Mouse (Mus musculus) neural tube, embryonic 11.5 days (tissue): ENCODE results near the gene Kdm3a. TPM values are rescaled to one million over a fixed set of nuclear protein-coding genes. Genes with fewer than 3 reads are reported as not detected.

Experiments
- ATAC-seq: fragments of 200-750 bp; cut with Nextera tagmentation; 2 replicates; pipeline ENCODE4 v1.8.0; 2017; ENCODE audit warnings: moderate number of reproducible peaks, mild to moderate bottlenecking, moderate TSS enrichment, moderate library complexity; ENCODE audit not compliant: insufficient read depth, low FRiP score, low TSS enrichment
- DNase-seq: peaks from one replicate; pipeline ENCODE4 v3.0.0-alpha.2; 2015; ENCODE audit warnings: low spot score
- H3K27ac ChIP-seq: fragments of 300-500 bp; sonication (generic); 2 replicates; pipeline ENCODE4 v1.5.1; 2014; ENCODE audit warnings: low read depth, mild to moderate bottlenecking, low read length
- H3K27me3 ChIP-seq: fragments of 300-500 bp; sonication (generic); 2 replicates; pipeline ENCODE4 v1.6.1; 2014; ENCODE audit warnings: mild to moderate bottlenecking, low read length, mixed read lengths; ENCODE audit not compliant: control insufficient read depth, insufficient read depth
- H3K36me3 ChIP-seq: fragments of 300-500 bp; sonication (generic); 2 replicates; pipeline ENCODE4 v1.6.1; 2014; ENCODE audit warnings: mild to moderate bottlenecking, low read length, moderate library complexity, mixed read lengths; ENCODE audit not compliant: control insufficient read depth, insufficient read depth
- H3K4me1 ChIP-seq: fragments of 300-500 bp; sonication (generic); 2 replicates; pipeline ENCODE4 v1.6.1; 2014; ENCODE audit warnings: low read length, mixed read lengths; ENCODE audit not compliant: control insufficient read depth, insufficient read depth
- H3K4me2 ChIP-seq: fragments of 300-500 bp; sonication (generic); 2 replicates; pipeline ENCODE4 v1.6.1; 2014; ENCODE audit warnings: low read depth, mild to moderate bottlenecking, moderate library complexity
- H3K4me3 ChIP-seq: fragments of 300-500 bp; sonication (generic); 2 replicates; pipeline ENCODE4 v1.5.1; 2014; ENCODE audit warnings: low read depth, low read length
- H3K9ac ChIP-seq: fragments of 300-500 bp; sonication (generic); 2 replicates; pipeline ENCODE4 v1.6.1; 2014; ENCODE audit warnings: mild to moderate bottlenecking, low read length
- H3K9me3 ChIP-seq: fragments of 300-500 bp; sonication (generic); 2 replicates; pipeline ENCODE4 v1.6.1; 2016; ENCODE audit warnings: low read length; ENCODE audit not compliant: control insufficient read depth
- WGBS: fragments of 180-500 bp; shearing (Covaris S2); extraction: QIAGEN DNeasy Blood & Tissue Kit; methylation state at CpG from one replicate; pipeline ENCODE4 v1.1.7; 2014; 5-methylcytosine and 5-hydroxymethylcytosine counted together
- polyA plus RNA-seq: library from polyadenylated mRNA; unstranded; fragments of >200 nt; fragmentation: Nextera tagmentation; extraction: Ambion mirVana; gene quantifications from 2 replicates; pipeline ENCODE4 v1.2.1, GENCODE M21; 2014

Gene Kdm3a
- polyA plus RNA-seq = 59.7 and 61.1 TPM in 2 replicates

DNA sequence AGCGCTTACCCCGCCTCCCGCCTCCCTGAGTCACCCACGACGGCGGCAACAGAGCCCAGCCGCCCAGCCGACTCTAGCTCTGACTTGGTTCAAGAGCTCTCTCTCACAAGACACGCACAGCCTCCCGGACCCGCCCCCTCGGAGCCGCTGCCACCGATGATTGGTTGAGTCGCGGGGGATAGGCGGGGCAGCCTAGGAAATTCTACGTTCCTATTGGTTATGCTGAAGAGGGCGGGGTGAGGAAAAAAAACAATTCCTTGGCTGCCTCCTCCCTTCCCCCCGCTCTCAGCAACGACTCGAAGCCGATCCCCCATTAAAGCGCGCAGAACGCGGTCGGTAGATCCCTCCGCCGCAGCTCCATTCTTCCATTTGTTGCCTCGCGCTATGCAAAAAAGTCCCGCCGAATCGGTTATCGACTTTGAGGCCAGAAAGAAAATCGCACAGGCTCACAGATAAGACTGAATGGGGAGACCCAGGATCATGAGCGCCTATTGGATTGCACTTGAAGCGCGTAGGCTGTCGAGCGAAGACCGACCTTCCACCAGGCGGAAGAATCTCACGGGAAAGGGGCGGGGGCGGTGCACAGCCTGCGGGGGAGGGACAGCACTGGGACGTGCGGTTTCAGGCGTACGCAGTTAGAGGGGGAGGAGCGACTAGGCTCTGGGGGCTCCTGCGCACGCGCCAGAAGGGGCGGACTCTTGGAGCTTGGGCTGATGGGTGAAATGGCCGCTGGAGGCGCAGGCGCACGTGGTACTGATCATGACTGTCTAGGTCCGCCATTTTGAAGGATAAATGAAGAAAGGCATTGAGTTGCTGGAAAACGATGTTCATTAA lies at the start of gene Kdm3a:
Kdm3a (minus strand) TSS at position 162 of the 834 bp plus-strand sequence.
- ATAC-seq (peak; percentile 96), DNase-seq (peak; percentile 99)
- H3K27ac ChIP-seq = peak within 1 kb of the TSS; percentile 90
- under 1% methylated on average over 63 of the region's 63 CpGs for WGBS
- H3K4me2 ChIP-seq = peak within 1 kb of the TSS; percentile 79
- no peaks in the 10 kb centered on the region for H3K27me3 ChIP-seq
- peak within 1 kb of the TSS; percentile 87 for H3K4me3 ChIP-seq
- peaks cover 15% of the 10 kb centered on the region; the same call in 1 of the 2 replicates for H3K4me1 ChIP-seq
- no peaks in the 10 kb centered on the region for H3K36me3 ChIP-seq
- peak within 1 kb of the TSS; percentile 88 for H3K9ac ChIP-seq
- H3K9me3 ChIP-seq = no peaks in the 10 kb centered on the region

- WGBS = 65% methylated on average over 7 of the region's 7 CpGs
- Histone ChIP-seq H3K9ac (no peak overlapping the region), H3K4me1 (no peaks in the 10 kb centered on the region), H3K27me3 (no peaks in the 10 kb centered on the region), H3K36me3 (no peaks in the 10 kb centered on the region), H3K9me3 (no peaks in the 10 kb centered on the region), H3K4me2 (no peak overlapping the region), H3K4me3 (no peak overlapping the region), H3K27ac (no peak overlapping the region)
- DNase-seq (no peak), ATAC-seq (no peak)
These were observed 46.1 kb upstream of the Kdm3a start for GRCm38 (mm10) chr6:71678891-71679290.

- no peaks in the 10 kb centered on the region for H3K36me3 ChIP-seq
- no peak overlapping the region for H3K9ac ChIP-seq
- 76% methylated on average over 2 of the region's 2 CpGs for WGBS
- no peak overlapping the region for H3K4me2 ChIP-seq
- no peaks in the 10 kb centered on the region for H3K4me1 ChIP-seq
- H3K27me3 ChIP-seq = no peaks in the 10 kb centered on the region
- no peak overlapping the region for H3K4me3 ChIP-seq
- H3K9me3 ChIP-seq = no peaks in the 10 kb centered on the region
- H3K27ac ChIP-seq = no peak overlapping the region
- DNase-seq (no peak), ATAC-seq (no peak)
These were observed 40.4 kb upstream of the Kdm3a start for GRCm38 (mm10) chr6:71673166-71673565.

- DNase-seq = no peak
- no peak for ATAC-seq
- Histone ChIP-seq H3K27ac (no peak overlapping the region), H3K9ac (no peak overlapping the region), H3K4me2 (no peak overlapping the region), H3K4me1 (no peaks in the 10 kb centered on the region), H3K27me3 (no peaks in the 10 kb centered on the region), H3K9me3 (no peaks in the 10 kb centered on the region), H3K36me3 (no peaks in the 10 kb centered on the region), H3K4me3 (no peak overlapping the region)
- WGBS = 74% methylated on average over 1 of the region's 1 CpGs
These were observed 31.7 kb upstream of the Kdm3a start for GRCm38 (mm10) chr6:71664511-71664910.

- DNase-seq = no peak
- Histone ChIP-seq H3K9me3 (no peaks in the 10 kb centered on the region), H3K27me3 (no peaks in the 10 kb centered on the region), H3K27ac (no peak overlapping the region), H3K4me2 (no peak overlapping the region), H3K4me3 (no peak overlapping the region), H3K4me1 (no peaks in the 10 kb centered on the region), H3K9ac (no peak overlapping the region), H3K36me3 (no peaks in the 10 kb centered on the region)
- 90% methylated on average over 2 of the region's 2 CpGs for WGBS
- no peak for ATAC-seq
These were observed 25.5 kb upstream of the Kdm3a start for GRCm38 (mm10) chr6:71658290-71658689.

GRCm38 (mm10) chr6:71655835-71656234 lies 23.0 kb upstream of the Kdm3a start:
- Histone ChIP-seq H3K36me3 (no peaks in the 10 kb centered on the region), H3K4me3 (no peak overlapping the region), H3K9ac (no peak overlapping the region), H3K27ac (no peak overlapping the region), H3K4me1 (no peaks in the 10 kb centered on the region), H3K4me2 (no peak overlapping the region), H3K27me3 (no peaks in the 10 kb centered on the region), H3K9me3 (no peaks in the 10 kb centered on the region)
- DNase-seq (no peak), ATAC-seq (no peak)
- 76% methylated on average over 3 of the region's 3 CpGs for WGBS

GRCm38 (mm10) chr6:71651868-71652267 lies 19.1 kb upstream of the Kdm3a start:
- no peak for ATAC-seq

DNA sequence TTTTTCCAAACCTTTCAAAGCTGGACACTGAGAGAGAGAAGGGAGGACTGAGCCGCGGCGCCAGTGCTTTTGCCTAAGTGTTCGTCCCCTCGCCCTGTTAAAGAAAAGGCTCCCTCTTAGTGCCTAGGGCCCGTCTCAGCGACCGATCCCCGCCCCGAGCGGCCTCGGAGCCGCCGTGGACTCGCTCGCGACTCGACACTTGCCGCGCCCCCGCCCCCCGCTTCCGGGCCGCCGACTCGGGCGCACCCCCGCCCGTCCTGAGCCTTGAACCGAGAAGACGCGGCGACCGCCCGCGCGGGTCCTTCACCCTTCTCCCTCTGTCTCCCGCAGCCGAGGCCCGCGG lies 333 bp downstream of the Kdm3a start:
- 0% methylated on average over 35 of the region's 41 CpGs for WGBS
- no peak for DNase-seq
- H3K36me3 ChIP-seq = no peaks in the 10 kb centered on the region

More at GRCm38 (mm10) chr6:71651868-71652267, 19.1 kb upstream of the Kdm3a start:
- H3K27ac ChIP-seq = no peak overlapping the region
- 90% methylated on average over 2 of the region's 2 CpGs for WGBS
- H3K4me1 ChIP-seq = no peaks in the 10 kb centered on the region
- no peak for DNase-seq
- H3K9ac ChIP-seq = no peak overlapping the region
- no peaks in the 10 kb centered on the region for H3K36me3 ChIP-seq
- no peaks in the 10 kb centered on the region for H3K9me3 ChIP-seq
- no peak overlapping the region for H3K4me3 ChIP-seq
- no peak overlapping the region for H3K4me2 ChIP-seq
- no peaks in the 10 kb centered on the region for H3K27me3 ChIP-seq

More for the DNA sequence above, 333 bp downstream of the Kdm3a start:
- no peaks in the 10 kb centered on the region for H3K9me3 ChIP-seq
- H3K27ac ChIP-seq = peak overlapping the region; percentile 90
- peak overlapping the region; percentile 88 for H3K9ac ChIP-seq
- H3K4me2 ChIP-seq = peak overlapping the region; percentile 79
- peaks cover 15% of the 10 kb centered on the region; the same call in 1 of the 2 replicates for H3K4me1 ChIP-seq
- H3K27me3 ChIP-seq = no peaks in the 10 kb centered on the region
- H3K4me3 ChIP-seq = peak overlapping the region; percentile 87
- ATAC-seq = no peak
